Mouse (Mus musculus) C2C12 (cell line): ENCODE measurements around the gene Sult5a1.

Experiments
- CTCF ChIP-seq: IDR thresholded peaks from one replicate; pipeline ENCODE4 v1.5.1; 2011; ENCODE audit not compliant: control insufficient read depth, insufficient read depth, insufficient read length
- MYOG ChIP-seq: IDR thresholded peaks from one replicate; pipeline ENCODE4 v1.6.1; 2011; ENCODE audit not compliant: control insufficient read depth, insufficient read length; ENCODE audit errors: extremely low read depth

DNA sequence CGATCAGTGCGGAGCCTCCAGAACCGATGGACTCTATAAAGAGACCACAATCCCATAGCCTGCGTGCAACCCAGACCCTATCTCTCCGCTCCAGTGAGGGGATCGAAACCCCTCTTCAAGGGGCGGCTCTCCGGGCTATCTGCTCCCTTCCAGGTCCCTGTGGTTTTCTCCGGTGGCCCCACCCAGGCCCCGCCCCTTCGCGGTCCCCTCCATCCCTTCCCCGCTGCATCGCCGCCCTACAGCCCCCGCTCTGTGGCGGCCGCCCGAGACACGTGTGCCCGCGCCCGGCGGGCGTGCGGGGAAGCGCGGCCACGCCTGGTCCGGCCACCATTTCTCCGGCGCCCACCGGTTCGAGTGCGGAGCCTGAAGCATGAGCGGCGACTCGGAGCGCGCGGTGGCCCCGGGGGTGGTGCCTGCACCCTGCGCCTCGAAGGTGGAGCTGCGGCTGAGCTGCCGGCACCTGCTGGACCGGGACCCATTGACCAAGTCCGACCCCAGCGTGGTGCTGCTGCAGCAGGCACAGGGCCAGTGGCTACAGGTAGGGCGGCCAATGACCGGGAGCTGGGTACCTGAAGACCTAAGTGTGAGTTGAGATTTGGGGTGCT is 40.9 kb downstream of the Sult5a1 start, which contains the start of gene Cpne7:
- TF ChIP-seq CTCF (no peak), MYOG (no peak)
